Mouse (Mus musculus) lung, adult 2 months (tissue): Measurements from ENCODE around the gene Col23a1.

ENCODE experiments used
- CTCF ChIP-seq: fragments of 200-500 bp; IDR thresholded peaks from 2 replicates; pipeline ENCODE4 v1.5.1; 2011; ENCODE audit warnings: mild to moderate bottlenecking, low read length, control low read depth; ENCODE audit not compliant: insufficient read depth
- POLR2A ChIP-seq: fragments of 200-500 bp; IDR thresholded peaks from 2 replicates; pipeline ENCODE4 v1.6.1; 2011; ENCODE audit warnings: low read depth, mild to moderate bottlenecking, control low read depth, low read length, borderline replicate concordance; ENCODE audit errors: extremely low read depth

DNA sequence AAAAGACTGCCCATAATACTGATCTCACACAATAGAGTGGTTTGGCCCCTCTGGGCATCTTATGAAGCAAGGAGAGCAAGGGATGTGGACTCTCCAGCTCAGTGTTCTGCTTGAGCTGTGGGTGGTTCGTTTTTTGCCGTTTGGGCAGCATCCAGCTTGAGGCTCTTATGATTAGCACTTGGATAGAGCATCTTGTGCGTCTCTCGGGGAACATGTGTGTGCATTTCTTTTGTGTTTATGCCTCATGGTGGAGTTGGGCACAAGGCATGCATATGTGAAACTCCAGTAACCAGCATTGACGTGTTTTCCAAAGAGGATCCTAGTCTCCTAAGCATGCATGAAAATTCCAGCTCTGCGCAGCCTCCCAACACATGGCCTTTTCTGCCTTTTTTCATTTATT lies 47.9 kb downstream of the Col23a1 start:
- TF ChIP-seq POLR2A: no peak
- no peak for TF ChIP-seq CTCF
